Mouse (Mus musculus): Measurements from ENCODE around the gene 1110032A03Rik.

DNA sequence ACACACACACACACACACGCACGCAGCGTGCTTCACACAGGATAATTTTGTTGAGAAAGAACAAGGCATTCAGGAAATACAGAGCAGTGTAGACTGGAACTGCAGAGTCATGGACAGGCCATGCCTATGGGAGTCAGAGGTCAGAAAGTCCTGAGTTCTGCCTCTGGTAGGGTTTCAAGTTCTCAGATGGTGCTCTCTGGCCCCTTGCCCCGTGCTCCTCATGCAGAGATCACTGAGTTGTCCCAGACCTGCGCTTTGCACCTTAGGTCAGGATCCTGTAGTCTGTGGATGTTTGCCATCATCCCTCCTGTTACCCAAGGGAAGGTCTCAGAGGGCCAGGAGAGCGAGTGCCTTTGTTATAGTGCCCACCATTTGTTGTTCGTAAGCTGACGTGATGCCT, 21.5 kb upstream of the 1110032A03Rik start:
- no peak for TF ChIP-seq CTCF (IDR thresholded peaks at IDR 0.05; ENCODE audit: low read depth, low read length)
- TF ChIP-seq EP300 (IDR thresholded peaks at IDR 0.05; ENCODE audit: insufficient read depth, low read depth, low read length): no peak
- TF ChIP-seq POLR2A (IDR thresholded peaks at IDR 0.05; ENCODE audit: insufficient read depth, low read length): no peak
